Mouse (Mus musculus) forebrain, embryonic 11.5 days (tissue): ENCODE data around the gene Hmga2. TPM values are rescaled to one million over a fixed set of nuclear protein-coding genes. Genes with fewer than 3 reads are reported as not detected.
A peak's percentile ranks its signal among the peaks of the same experiment; 100 is the strongest.

ENCODE experiments used
- ATAC-seq: fragments of 200-750 bp; cut with Nextera tagmentation; replicated peaks from 2 replicates; pipeline ENCODE4 v1.8.0; 2017; ENCODE audit warnings: moderate TSS enrichment; ENCODE audit not compliant: low FRiP score
- DNase-seq: peaks from one replicate; pipeline ENCODE4 v3.0.0-alpha.2; 2017; ENCODE audit warnings: low spot score
- H3K27ac ChIP-seq: fragments of 300-500 bp; sonication (generic); 2 replicates; pipeline ENCODE4 v1.5.1; 2014; ENCODE audit warnings: low read depth, low read length
- H3K27me3 ChIP-seq: fragments of 300-500 bp; sonication (generic); 2 replicates; pipeline ENCODE4 v1.6.1; 2014; ENCODE audit warnings: mild to moderate bottlenecking, low read length, mixed read lengths; ENCODE audit not compliant: control insufficient read depth, insufficient read depth
- H3K36me3 ChIP-seq: fragments of 300-500 bp; sonication (generic); 2 replicates; pipeline ENCODE4 v1.6.1; 2014; ENCODE audit warnings: mild to moderate bottlenecking, low read length, moderate library complexity, mixed read lengths; ENCODE audit not compliant: control insufficient read depth, insufficient read depth
- H3K4me1 ChIP-seq: fragments of 300-500 bp; sonication (generic); replicated peaks from 2 replicates; pipeline ENCODE4 v1.6.1; 2014; ENCODE audit warnings: low read length, mixed read lengths; ENCODE audit not compliant: control insufficient read depth, insufficient read depth
- H3K4me2 ChIP-seq: fragments of 300-500 bp; sonication (generic); 2 replicates; pipeline ENCODE4 v1.6.1; 2014; ENCODE audit warnings: low read depth, mild to moderate bottlenecking, low read length, moderate library complexity, mixed read lengths; ENCODE audit not compliant: severe bottlenecking
- H3K4me3 ChIP-seq: fragments of 300-500 bp; sonication (generic); 2 replicates; pipeline ENCODE4 v1.5.1; 2014; ENCODE audit warnings: low read depth, low read length
- H3K9ac ChIP-seq: fragments of 300-500 bp; sonication (generic); 2 replicates; pipeline ENCODE4 v1.6.1; 2014; ENCODE audit warnings: low read length
- H3K9me3 ChIP-seq: fragments of 300-500 bp; sonication (generic); 2 replicates; pipeline ENCODE4 v1.6.1; 2016; ENCODE audit warnings: low read length, mixed read lengths; ENCODE audit not compliant: control insufficient read depth
- WGBS: fragments of 180-500 bp; shearing (Covaris S2); extraction: QIAGEN DNeasy Blood & Tissue Kit; methylation state at CpG from one replicate; pipeline ENCODE4 v1.1.7; 2014; 5-methylcytosine and 5-hydroxymethylcytosine counted together
- polyA plus RNA-seq: library from polyadenylated mRNA; unstranded; fragments of >200 nt; fragmentation: Nextera tagmentation; extraction: Ambion mirVana; gene quantifications from 2 replicates; pipeline ENCODE4 v1.2.1, GENCODE M21; 2014

Hmga2 gene
- polyA plus RNA-seq, 1 experiment from 2014 or later: 91.9 TPM

DNA sequence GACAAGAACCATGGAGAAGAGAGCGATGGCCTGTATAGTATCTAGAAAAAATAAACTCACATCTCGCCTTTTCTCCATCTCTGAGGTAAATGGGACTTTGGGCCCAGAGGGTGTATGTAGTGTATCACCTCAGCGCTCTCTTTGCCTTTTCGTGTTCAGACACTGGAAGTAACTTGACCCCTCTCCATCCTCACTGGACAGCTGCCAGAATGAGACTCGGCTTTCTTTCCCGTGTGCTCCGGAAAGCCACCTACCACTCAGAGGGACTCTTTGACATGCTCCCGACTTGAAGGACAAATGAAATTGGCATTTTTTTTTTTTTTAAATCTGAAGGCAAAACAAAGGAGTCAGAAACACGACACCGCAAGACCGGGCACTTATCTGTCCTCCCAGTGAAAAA lies 35.0 kb downstream of the Hmga2 start:
- Histone ChIP-seq H3K4me2 (no peak overlapping the region), H3K9ac (no peak overlapping the region), H3K4me3 (no peak overlapping the region), H3K36me3 (peaks cover 6% of the 10 kb centered on the region; the same call in 1 of the 2 replicates), H3K27ac (no peak overlapping the region; the same call in 1 of the 2 replicates), H3K27me3 (no peaks in the 10 kb centered on the region), H3K4me1 (peaks cover 12% of the 10 kb centered on the region; the same call in 1 of the 2 replicates), H3K9me3 (no peaks in the 10 kb centered on the region)
- WGBS: 39% methylated on average over 11 of the region's 11 CpGs
- ATAC-seq (no peak), DNase-seq (no peak)

DNA sequence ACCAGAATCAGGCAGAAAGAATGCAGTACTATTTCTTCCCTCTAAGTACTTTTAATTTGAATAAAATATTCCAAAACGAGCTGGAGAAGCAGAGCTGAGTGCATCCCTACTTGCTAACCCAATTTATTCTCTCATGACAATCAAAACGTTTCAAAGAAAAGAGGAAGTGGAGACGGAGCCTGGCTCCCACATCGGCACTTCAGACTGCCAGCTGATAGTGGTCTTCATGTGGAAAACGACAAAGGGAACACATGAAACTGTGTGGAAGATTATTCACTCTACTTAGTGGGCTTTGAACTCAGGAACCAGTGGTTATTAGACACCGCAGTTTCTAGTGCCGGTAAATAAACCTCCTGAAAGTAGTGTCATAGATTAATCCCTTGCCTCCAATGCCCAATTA lies 41.8 kb downstream of the Hmga2 start:
- Histone ChIP-seq H3K4me3 (no peak overlapping the region), H3K27me3 (no peaks in the 10 kb centered on the region), H3K4me1 (peaks cover 2% of the 10 kb centered on the region; the same call in 1 of the 2 replicates), H3K9me3 (no peaks in the 10 kb centered on the region), H3K4me2 (no peak overlapping the region), H3K9ac (no peak overlapping the region), H3K27ac (no peak overlapping the region; the same call in 1 of the 2 replicates), H3K36me3 (no peaks in the 10 kb centered on the region)
- ATAC-seq (no peak), DNase-seq (no peak)
- WGBS: 52% methylated on average over 7 of the region's 7 CpGs

DNA sequence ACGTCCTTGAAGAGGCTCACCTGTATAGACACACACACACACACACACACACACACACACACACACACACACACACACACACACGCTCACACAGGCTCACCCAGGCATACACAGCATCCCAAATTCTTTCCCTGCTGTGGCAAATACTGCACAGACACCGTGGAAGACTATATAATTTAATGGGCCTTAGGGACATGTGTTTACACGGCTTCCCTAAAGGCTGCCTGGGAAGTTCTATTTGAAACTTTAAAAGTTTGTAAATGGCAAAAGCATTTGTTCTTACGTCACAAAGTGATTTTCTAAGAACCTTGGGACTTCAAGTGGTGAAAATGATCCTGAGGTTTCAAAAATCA lies 42.8 kb downstream of the Hmga2 start:
- Histone ChIP-seq H3K9ac (no peak overlapping the region), H3K9me3 (no peaks in the 10 kb centered on the region), H3K27ac (no peak overlapping the region), H3K27me3 (no peaks in the 10 kb centered on the region), H3K4me3 (no peak overlapping the region), H3K36me3 (no peaks in the 10 kb centered on the region; the same call in 1 of the 2 replicates), H3K4me1 (peaks cover 5% of the 10 kb centered on the region; the same call in 1 of the 2 replicates), H3K4me2 (no peak overlapping the region)
- ATAC-seq (no peak), DNase-seq (no peak)
- WGBS: 67% methylated on average over 5 of the region's 5 CpGs

DNA sequence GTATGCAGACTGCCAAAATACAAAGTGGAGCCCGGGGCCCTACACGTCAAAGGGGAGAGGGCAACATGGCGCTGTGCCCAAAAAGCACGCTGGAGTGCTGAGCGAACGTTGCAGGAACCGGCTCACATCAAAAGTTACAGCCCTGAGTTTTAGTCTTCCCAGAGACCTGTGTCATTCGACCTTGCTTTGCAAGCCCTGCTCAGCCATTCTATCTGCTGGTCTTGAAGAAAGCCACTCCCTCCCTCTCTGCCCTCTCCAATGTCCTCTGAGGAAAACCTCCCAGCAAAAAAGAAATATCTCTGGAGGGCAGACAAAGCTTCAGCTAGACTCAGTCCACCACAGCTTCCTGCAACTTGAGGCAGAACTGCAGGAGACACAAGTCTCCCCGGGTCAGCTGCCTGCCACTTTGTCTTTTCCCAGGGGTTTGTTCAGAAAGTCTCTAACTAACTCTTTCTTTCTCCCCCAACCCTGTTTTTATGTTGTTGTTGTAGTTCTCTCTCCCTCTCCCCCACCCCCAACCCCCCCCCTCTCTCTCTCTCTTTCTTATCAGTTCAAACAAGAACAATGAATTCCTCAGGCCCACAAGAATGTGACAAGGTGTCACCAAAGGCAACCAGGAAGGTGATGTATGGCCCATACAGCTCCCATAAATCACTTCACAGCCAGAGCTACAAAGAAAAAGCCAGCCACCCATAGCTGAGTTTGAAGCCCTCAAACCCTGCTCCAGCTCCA lies 43.4 kb downstream of the Hmga2 start:
- Histone ChIP-seq H3K27me3 (no peaks in the 10 kb centered on the region), H3K4me2 (no peak overlapping the region), H3K27ac (no peak overlapping the region), H3K9ac (no peak overlapping the region), H3K4me3 (no peak overlapping the region), H3K4me1 (peaks cover 8% of the 10 kb centered on the region; the same call in 1 of the 2 replicates), H3K36me3 (no peaks in the 10 kb centered on the region; the same call in 1 of the 2 replicates), H3K9me3 (no peaks in the 10 kb centered on the region)
- ATAC-seq (no peak), DNase-seq (no peak)
- WGBS: 75% methylated on average over 9 of the region's 9 CpGs

DNA sequence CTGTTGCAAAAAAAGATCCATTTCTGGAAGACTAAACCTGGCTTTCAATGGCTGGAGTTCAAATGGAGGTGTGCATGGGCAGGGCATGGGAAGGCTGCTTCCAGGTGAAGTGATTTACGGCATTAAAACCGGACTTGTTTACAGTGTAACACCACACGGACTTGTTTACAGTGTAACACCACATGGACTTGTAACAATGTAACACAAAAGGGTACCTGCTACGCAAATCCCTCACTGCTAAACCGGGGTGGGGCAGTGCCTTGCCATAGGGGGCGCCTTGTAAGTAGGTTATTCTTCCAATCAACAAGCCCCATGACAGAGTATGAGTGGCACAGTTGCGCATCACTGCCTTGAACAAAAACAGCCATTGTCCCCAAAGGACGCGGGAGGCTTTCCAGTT lies 44.2 kb downstream of the Hmga2 start:
- Histone ChIP-seq H3K4me1 (peaks cover 10% of the 10 kb centered on the region; the same call in 1 of the 2 replicates), H3K27ac (no peak overlapping the region)

DNA sequence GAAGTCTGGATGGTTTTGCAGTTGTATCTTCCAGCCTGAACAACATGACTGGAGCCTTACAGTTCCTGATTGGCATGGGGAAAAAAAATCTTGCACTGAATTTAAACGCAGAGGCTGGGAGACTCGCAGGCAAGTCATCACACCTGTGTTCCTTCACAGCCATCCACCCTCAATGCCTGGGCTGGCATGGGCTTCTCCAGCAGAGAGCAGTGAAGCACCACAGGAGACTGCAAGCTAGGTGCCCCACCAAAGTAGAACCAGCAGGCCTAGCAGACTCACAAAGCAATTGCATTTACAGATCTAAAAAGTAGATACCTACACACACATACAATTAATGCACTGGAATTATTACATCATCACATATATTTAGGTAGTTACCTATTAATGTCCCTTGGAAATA lies 44.8 kb downstream of the Hmga2 start:
- no peak overlapping the region for H3K4me2 ChIP-seq
- no peak overlapping the region for H3K27ac ChIP-seq
- no peaks in the 10 kb centered on the region; the same call in 1 of the 2 replicates for H3K36me3 ChIP-seq
- DNase-seq (peak; percentile 46), ATAC-seq (no peak)
- no peak overlapping the region for H3K4me3 ChIP-seq
- H3K27me3 ChIP-seq: no peaks in the 10 kb centered on the region
- WGBS: 82% methylated on average over 2 of the region's 2 CpGs
- peaks cover 12% of the 10 kb centered on the region; the same call in 1 of the 2 replicates for H3K4me1 ChIP-seq
- no peaks in the 10 kb centered on the region for H3K9me3 ChIP-seq
- H3K9ac ChIP-seq: no peak overlapping the region

More for the DNA sequence above, 44.2 kb downstream of the Hmga2 start:
- DNase-seq (no peak), ATAC-seq (no peak)
- H3K9me3 ChIP-seq: no peaks in the 10 kb centered on the region
- 80% methylated on average over 9 of the region's 9 CpGs for WGBS
- no peaks in the 10 kb centered on the region for H3K27me3 ChIP-seq
- no peak overlapping the region for H3K4me3 ChIP-seq
- H3K4me2 ChIP-seq: no peak overlapping the region
- no peak overlapping the region for H3K9ac ChIP-seq
- no peaks in the 10 kb centered on the region; the same call in 1 of the 2 replicates for H3K36me3 ChIP-seq

DNA sequence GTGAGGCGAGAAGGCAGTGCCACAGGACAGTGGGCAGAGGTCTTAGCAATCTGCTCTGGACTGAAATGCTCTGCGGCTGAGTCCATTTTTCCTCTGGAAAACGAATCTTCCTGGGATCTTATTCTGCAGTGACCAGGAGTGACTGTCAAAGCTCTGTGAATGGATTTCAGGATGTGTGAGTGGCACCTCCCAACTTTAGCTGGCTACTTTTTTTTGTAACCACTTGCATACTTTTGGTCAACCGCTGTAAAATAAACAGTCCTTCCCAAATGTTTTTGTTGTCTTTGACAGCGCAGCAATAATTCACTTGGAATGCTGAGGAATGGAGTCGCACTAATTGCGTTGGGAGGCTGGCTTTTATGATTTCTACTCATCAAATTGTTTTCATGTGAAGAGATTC lies 45.8 kb downstream of the Hmga2 start:
- DNase-seq (peak; percentile 8), ATAC-seq (no peak)
- Histone ChIP-seq H3K27ac (no peak overlapping the region), H3K4me3 (no peak overlapping the region), H3K4me2 (no peak overlapping the region), H3K9me3 (no peaks in the 10 kb centered on the region), H3K36me3 (no peaks in the 10 kb centered on the region; the same call in 1 of the 2 replicates), H3K9ac (no peak overlapping the region), H3K4me1 (peaks cover 14% of the 10 kb centered on the region; the same call in 1 of the 2 replicates), H3K27me3 (no peaks in the 10 kb centered on the region)
- WGBS: 89% methylated on average over 7 of the region's 7 CpGs

DNA sequence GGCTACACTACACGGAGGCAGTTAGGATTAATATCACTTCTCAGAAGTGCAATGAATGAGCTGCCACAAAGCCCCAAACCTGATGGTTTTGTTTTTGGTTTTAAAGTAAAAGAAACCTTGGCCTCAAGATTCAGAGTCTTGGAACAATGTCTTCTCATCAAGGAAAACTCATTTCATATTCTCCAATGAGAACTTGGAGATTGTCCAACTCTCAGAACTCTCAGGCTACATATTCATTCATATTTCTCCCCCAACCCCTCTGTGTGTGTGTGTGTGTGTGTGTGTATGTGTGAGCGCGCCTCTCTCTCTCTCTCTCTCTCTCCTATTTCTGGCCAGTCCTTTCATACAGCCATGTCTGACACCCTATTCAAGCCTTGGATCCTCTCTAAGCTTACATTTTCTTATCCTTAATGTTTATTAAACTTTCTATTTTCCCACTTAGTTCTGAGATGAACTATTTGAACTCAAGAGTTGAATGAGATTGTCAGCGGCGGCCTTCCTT lies 46.5 kb downstream of the Hmga2 start:
- no peak overlapping the region for H3K9ac ChIP-seq
- no peak overlapping the region for H3K27ac ChIP-seq
- no peaks in the 10 kb centered on the region; the same call in 1 of the 2 replicates for H3K36me3 ChIP-seq
- H3K4me3 ChIP-seq: no peak overlapping the region
- no peak overlapping the region for H3K4me2 ChIP-seq
- peaks cover 14% of the 10 kb centered on the region; the same call in 1 of the 2 replicates for H3K4me1 ChIP-seq
- H3K9me3 ChIP-seq: no peaks in the 10 kb centered on the region
- ATAC-seq: no peak
- no peaks in the 10 kb centered on the region for H3K27me3 ChIP-seq
- DNase-seq: no peak
- 86% methylated on average over 5 of the region's 5 CpGs for WGBS
